Mouse (Mus musculus) embryonic facial prominence, embryonic 15.5 days (tissue): ENCODE data around the gene Naaladl1. TPM values are rescaled to one million over a fixed set of nuclear protein-coding genes. Genes with fewer than 3 reads are reported as not detected.
"Not testable (repeated sequence)": the region's sequence is repeated elsewhere in the genome, so short reads cannot be mapped to it uniquely, and the experiment has no call there.

Experiments used
- ATAC-seq: fragments of 200-750 bp; cut with Nextera tagmentation; 2 replicates; pipeline ENCODE4 v1.8.0; 2017; ENCODE audit warnings: low read depth, moderate TSS enrichment; ENCODE audit not compliant: insufficient number of reproducible peaks, low FRiP score, low TSS enrichment
- H3K27ac ChIP-seq: fragments of 300-500 bp; sonication (generic); replicated peaks from 2 replicates; pipeline ENCODE4 v1.5.1; 2015; ENCODE audit warnings: mild to moderate bottlenecking, inconsistent platforms
- H3K27me3 ChIP-seq: fragments of 300-500 bp; sonication (generic); 2 replicates; pipeline ENCODE4 v1.6.1; 2015; ENCODE audit warnings: inconsistent platforms
- H3K36me3 ChIP-seq: fragments of 300-500 bp; sonication (generic); 2 replicates; pipeline ENCODE4 v1.6.1; 2015; ENCODE audit warnings: mild to moderate bottlenecking, inconsistent platforms
- H3K4me1 ChIP-seq: fragments of 300-500 bp; sonication (generic); 2 replicates; pipeline ENCODE4 v1.6.1; 2015; ENCODE audit warnings: inconsistent platforms
- H3K4me2 ChIP-seq: fragments of 300-500 bp; sonication (generic); replicated peaks from 2 replicates; pipeline ENCODE4 v1.6.1; 2015; ENCODE audit warnings: mild to moderate bottlenecking, inconsistent platforms
- H3K4me3 ChIP-seq: fragments of 300-500 bp; sonication (generic); replicated peaks from 2 replicates; pipeline ENCODE4 v1.5.1; 2015; ENCODE audit warnings: mild to moderate bottlenecking, inconsistent platforms
- H3K9ac ChIP-seq: fragments of 300-500 bp; sonication (generic); 2 replicates; pipeline ENCODE4 v1.6.1; 2015; ENCODE audit warnings: inconsistent platforms
- H3K9me3 ChIP-seq: fragments of 300-500 bp; sonication (generic); replicated peaks from 2 replicates; pipeline ENCODE4 v1.6.1; 2016; ENCODE audit warnings: inconsistent platforms
- WGBS: fragments of 180-500 bp; shearing (Covaris S2); methylation state at CpG from one replicate; pipeline ENCODE4 v1.1.7; 2015; 5-methylcytosine and 5-hydroxymethylcytosine counted together
- polyA plus RNA-seq: library from polyadenylated mRNA; unstranded; fragments of >200 nt; fragmentation: Nextera tagmentation; extraction: Ambion mirVana; gene quantifications from 2 replicates; pipeline ENCODE4 v1.2.1, GENCODE M21; 2015

The Naaladl1 gene
- polyA plus RNA-seq, 1 experiment from 2014 or later = 0.25 TPM

GRCm38 (mm10) chr19:6117346-6117985 is 11.9 kb downstream of the Naaladl1 start:
- Histone ChIP-seq H3K4me3 (peak overlapping the region; percentile 73), H3K9me3 (no peaks in the 10 kb centered on the region), H3K4me2 (peak overlapping the region; percentile 82), H3K4me1 (peaks cover 25% of the 10 kb centered on the region), H3K9ac (peak overlapping the region; percentile 72), H3K36me3 (peaks cover 35% of the 10 kb centered on the region), H3K27me3 (no peaks in the 10 kb centered on the region), H3K27ac (peak overlapping the region; percentile 97)
- WGBS = 4% methylated on average over 32 of the region's 32 CpGs
- no peak; the same call in 1 of the 2 replicates for ATAC-seq

DNA sequence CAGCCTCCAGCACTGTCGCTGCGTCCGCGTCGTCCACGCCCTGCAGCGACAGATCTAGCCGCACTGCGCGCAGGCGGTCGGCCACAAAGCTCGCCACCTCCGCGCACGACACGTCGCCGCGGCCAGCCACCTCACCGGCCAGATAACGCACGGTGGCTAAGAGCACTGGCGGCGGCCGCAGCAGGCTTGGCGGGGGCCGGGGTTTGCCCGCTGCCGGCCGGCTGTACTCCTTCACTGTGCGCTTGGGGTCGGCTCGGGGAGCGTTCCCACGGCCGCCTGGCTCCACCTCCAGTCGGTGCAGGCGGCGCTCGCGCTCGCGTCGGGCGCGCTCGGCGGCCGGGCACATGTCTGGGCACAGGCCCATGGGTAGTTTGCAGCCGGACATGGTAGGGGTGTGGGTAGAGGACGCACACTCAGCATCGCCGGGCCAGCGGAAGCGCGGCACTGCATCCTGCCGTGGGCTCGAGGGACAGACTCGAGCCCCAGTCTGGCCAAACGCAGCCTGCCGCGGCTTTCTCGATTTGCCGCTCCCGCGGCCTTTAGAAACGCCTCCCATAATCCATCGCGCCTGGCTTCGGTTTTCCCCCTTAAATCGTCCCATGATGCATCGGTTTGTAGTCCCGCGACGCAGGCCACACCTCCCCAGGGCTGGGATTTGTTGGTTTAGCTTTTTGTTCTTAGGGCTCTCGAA is 12.5 kb downstream of the Naaladl1 start, which contains the start of gene Sac3d1:
Gene Sac3d1 (minus strand): TSS at position 665 of the 691 bp plus-strand sequence.
- peak within 1 kb of the TSS; percentile 97 for H3K27ac ChIP-seq
- H3K4me1 ChIP-seq = peaks cover 25% of the 10 kb centered on the region
- H3K9ac ChIP-seq = peak within 1 kb of the TSS; percentile 72
- peak within 1 kb of the TSS; percentile 82 for H3K4me2 ChIP-seq
- H3K9me3 ChIP-seq = no peaks in the 10 kb centered on the region
- peak within 1 kb of the TSS; percentile 73 for H3K4me3 ChIP-seq
- H3K27me3 ChIP-seq = no peaks in the 10 kb centered on the region
- H3K36me3 ChIP-seq = peaks cover 35% of the 10 kb centered on the region
- ATAC-seq = peak; percentile 87
- WGBS = under 1% methylated on average over 77 of the region's 77 CpGs

- Histone ChIP-seq H3K4me1 (peaks cover 25% of the 10 kb centered on the region), H3K27ac (peak overlapping the region; percentile 97), H3K9ac (peak overlapping the region; percentile 72), H3K4me2 (peak overlapping the region; percentile 82), H3K4me3 (peak overlapping the region; percentile 73), H3K36me3 (peaks cover 35% of the 10 kb centered on the region), H3K27me3 (no peaks in the 10 kb centered on the region), H3K9me3 (no peaks in the 10 kb centered on the region)
- peak; percentile 17; the same call in 1 of the 2 replicates for ATAC-seq
- WGBS = 2% methylated on average over 8 of the region's 8 CpGs
Observed at GRCm38 (mm10) chr19:6118677-6119185, 13.1 kb downstream of the Naaladl1 start.

DNA sequence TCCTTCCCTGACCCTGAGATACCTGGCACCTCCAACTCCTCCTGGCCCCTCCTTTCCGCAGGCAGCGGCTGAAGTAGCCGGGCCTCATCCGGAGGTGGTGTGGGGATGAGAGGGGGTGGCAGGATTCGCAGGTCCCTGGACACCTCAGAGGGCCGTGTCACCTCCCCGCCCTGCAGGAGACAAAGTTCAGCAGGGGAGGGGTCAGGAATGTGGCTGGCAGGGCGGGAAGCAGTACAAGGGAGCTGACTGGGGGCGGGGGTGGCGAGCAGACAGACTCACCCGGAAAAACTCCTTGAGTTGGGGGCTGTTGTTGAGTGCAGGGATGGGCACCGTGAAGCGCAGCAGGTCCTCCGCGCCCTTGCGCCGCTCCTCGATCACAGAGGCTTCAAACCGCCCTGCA is 16.2 kb downstream of the Naaladl1 start:
- H3K27ac ChIP-seq = no peak overlapping the region
- ATAC-seq = no peak
- H3K4me3 ChIP-seq = no peak overlapping the region
- WGBS = 44% methylated on average over 19 of the region's 19 CpGs
- H3K4me2 ChIP-seq = no peak overlapping the region
- H3K36me3 ChIP-seq = peaks cover 10% of the 10 kb centered on the region; the same call in 1 of the 2 replicates
- no peaks in the 10 kb centered on the region for H3K9me3 ChIP-seq
- peaks cover 19% of the 10 kb centered on the region for H3K4me1 ChIP-seq
- no peaks in the 10 kb centered on the region for H3K27me3 ChIP-seq
- H3K9ac ChIP-seq = no peak overlapping the region

GRCm38 (mm10) chr19:6123330-6123729 is 17.7 kb downstream of the Naaladl1 start:
- H3K9ac ChIP-seq = no peak overlapping the region
- H3K27ac ChIP-seq = no peak overlapping the region
- ATAC-seq = no peak
- peaks cover 11% of the 10 kb centered on the region for H3K4me1 ChIP-seq
- WGBS = 55% methylated on average over 8 of the region's 8 CpGs
- no peak overlapping the region for H3K4me2 ChIP-seq
- H3K27me3 ChIP-seq = no peaks in the 10 kb centered on the region
- no peak overlapping the region for H3K4me3 ChIP-seq
- H3K36me3 ChIP-seq = peaks cover 10% of the 10 kb centered on the region; the same call in 1 of the 2 replicates
- H3K9me3 ChIP-seq = no peaks in the 10 kb centered on the region

DNA sequence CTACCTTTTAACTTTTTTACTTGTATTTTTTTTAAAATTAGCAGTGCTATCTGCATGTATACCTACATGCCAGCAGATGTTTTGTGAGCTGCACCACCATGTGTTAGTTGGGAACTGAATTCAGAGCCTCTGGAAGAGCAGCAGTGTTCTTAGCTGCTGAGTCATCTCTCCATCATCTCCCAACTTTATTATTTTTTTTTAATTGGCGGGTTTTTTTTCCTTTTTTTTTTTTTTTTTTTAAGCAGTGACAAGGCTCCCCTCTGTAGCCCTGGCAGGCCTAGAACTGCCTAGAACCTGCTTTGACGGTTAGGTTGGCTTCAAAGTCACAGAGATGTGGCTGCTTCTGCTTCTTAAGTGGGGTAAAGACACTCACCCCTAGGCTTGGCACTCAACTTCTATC is 19.3 kb downstream of the Naaladl1 start:
- peaks cover 8% of the 10 kb centered on the region for H3K4me1 ChIP-seq
- 66% methylated on average over 2 of the region's 2 CpGs for WGBS
- no peak overlapping the region for H3K4me3 ChIP-seq
- ATAC-seq = no peak
- H3K36me3 ChIP-seq = peaks cover 10% of the 10 kb centered on the region; the same call in 1 of the 2 replicates
- no peaks in the 10 kb centered on the region for H3K9me3 ChIP-seq
- H3K27me3 ChIP-seq = no peaks in the 10 kb centered on the region
- H3K9ac ChIP-seq = no peak overlapping the region
- no peak overlapping the region for H3K4me2 ChIP-seq
- no peak overlapping the region for H3K27ac ChIP-seq

DNA sequence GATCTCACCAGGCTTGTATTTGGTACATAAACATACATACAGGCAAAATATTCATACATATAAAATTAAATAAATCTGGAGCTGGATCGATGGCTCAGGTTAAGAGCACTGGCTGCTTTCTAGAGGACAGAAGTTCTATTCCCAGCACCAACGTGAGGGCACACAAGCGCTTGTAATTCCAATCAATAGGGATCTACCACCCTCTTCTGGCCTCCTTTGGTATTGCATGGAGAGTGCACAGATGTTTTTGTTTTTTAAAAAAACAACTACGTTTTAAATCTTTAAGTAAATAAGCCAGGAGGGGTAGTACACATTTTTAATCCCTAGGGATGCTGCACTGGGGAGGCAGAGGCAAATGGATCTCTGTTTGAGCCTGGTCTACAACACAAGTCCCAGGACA is 20.7 kb downstream of the Naaladl1 start:
- 23% methylated on average over 4 of the region's 4 CpGs for WGBS
- H3K9ac ChIP-seq = no peak overlapping the region
- H3K36me3 ChIP-seq = peaks cover under 1% of the 10 kb centered on the region; the same call in 1 of the 2 replicates
- no peak for ATAC-seq
- H3K4me3 ChIP-seq = no peak overlapping the region
- no peak overlapping the region for H3K4me2 ChIP-seq
- H3K9me3 ChIP-seq = no peaks in the 10 kb centered on the region
- H3K4me1 ChIP-seq = peaks cover 8% of the 10 kb centered on the region
- H3K27ac ChIP-seq = no peak overlapping the region
- no peaks in the 10 kb centered on the region for H3K27me3 ChIP-seq

DNA sequence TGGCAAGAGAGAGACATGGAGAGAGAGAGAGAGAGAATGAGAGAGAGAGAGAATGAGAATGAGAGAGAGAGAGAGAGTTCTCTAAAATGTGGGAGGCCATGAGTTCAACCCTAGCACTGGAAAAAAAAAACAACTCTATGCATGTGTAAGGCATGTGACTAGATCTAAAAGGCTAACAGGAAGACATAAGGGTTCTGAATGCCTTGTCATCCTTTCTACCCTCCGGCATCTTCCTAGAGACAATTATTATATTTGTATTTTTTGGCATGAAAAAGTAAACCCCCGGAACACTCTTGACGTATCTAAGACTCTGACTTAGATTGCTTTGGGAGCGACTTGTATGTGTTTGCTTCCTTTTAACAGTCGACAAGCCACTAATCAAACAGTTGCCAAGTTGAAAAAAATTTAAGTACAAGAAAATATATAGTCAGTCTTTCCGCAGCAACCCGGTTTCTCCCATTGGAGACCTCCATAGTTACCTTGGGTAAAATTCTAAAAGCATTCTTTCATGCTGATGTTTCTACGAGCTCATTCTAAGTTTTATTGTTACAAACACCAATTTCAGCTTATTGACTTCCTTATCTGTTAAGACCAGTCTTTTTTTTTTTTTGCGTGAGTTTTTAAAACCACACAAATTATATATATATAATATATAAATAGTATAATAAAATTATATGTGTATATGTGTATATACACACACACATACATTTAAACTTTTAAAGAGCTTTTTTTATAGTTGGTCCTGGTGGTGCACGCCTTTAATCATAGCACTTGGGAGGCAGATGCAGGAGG is 21.4 kb downstream of the Naaladl1 start:
- no peaks in the 10 kb centered on the region for H3K27me3 ChIP-seq
- H3K4me3 ChIP-seq = peak overlapping the region; percentile 53
- no peaks in the 10 kb centered on the region for H3K36me3 ChIP-seq
- peaks cover 8% of the 10 kb centered on the region for H3K4me1 ChIP-seq
- ATAC-seq = no peak
- H3K9ac ChIP-seq = peak overlapping the region; percentile 18; the same call in 1 of the 2 replicates
- H3K27ac ChIP-seq = peak overlapping the region; percentile 89
- 69% methylated on average over 10 of the region's 10 CpGs for WGBS
- no peaks in the 10 kb centered on the region for H3K9me3 ChIP-seq
- peak overlapping the region; percentile 50 for H3K4me2 ChIP-seq

DNA sequence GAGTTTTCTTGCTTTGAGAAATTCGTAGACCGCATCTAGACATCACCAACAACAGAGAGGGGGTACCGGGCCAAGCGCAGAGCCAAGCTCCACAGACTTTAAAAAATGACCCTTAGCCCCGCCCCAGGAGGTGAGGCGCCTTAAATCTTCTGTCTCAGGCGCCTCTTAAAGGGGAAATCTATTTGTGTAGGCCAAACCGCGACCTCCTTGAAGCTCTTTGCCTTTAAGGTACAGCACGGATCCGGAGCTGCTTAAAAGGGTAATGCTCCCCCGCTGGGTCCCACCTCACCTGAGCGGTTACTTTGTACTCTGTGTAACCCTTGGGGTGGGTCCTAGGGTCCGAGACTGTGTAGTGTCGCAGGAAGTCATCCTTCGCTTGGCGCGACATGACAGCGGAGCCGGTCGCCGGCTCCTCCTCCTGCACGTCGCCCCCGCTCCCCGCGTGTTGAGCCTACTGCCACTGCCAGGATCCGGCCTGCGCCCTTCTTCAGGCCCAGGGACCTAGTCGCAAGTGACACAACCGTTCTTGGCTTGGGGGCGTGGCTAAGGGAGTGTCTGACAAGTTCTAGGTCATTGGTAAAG is 22.3 kb downstream of the Naaladl1 start, which contains the start of gene Snx15:
Gene Snx15 (minus strand): TSS at position 545 of the 582 bp plus-strand sequence.
- H3K9me3 ChIP-seq = no peaks in the 10 kb centered on the region
- peaks cover 8% of the 10 kb centered on the region for H3K4me1 ChIP-seq
- H3K27ac ChIP-seq = peak within 1 kb of the TSS; percentile 89
- peak within 1 kb of the TSS; percentile 18; the same call in 1 of the 2 replicates for H3K9ac ChIP-seq
- peak; percentile 93 for ATAC-seq
- WGBS = 0% methylated on average over 32 of the region's 32 CpGs
- H3K27me3 ChIP-seq = no peaks in the 10 kb centered on the region
- H3K36me3 ChIP-seq = no peaks in the 10 kb centered on the region
- peak within 1 kb of the TSS; percentile 50 for H3K4me2 ChIP-seq
- peak within 1 kb of the TSS; percentile 53 for H3K4me3 ChIP-seq

DNA sequence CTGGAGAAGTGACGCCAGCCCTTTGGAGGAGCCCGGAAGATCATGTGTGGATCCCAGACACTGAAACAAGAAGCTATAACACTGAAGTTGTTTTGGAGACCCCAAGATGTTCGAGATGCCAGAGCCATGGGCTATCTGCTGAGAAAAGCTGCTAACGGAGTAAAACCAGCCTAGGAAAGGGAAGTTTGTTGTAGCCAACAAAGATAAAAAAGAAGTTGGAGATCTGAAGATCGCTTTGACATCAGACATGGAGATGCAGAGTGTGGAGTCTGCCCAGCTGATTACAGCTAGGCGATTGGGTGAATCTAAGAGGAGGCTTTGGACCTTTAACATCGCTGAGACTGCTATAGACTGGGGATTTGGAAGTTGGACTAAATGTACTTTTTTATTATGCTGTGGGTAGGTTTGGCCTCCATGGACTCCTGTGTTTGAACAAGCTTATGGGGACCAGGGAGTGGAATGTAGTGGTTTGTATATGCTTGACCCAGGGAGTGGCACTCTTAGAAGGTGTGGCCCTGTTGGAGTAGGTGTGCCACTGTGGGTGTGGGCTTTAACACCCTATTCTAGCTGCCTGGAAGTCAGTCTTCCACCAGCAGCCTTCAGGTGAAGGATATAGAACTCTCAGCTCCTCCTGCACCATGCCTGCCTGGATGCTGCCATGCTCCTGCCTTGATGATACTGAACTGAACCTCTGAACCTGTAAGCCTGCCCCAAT is 25.0 kb downstream of the Naaladl1 start:
- WGBS = 74% methylated on average over 7 of the region's 7 CpGs
- not testable (repeated sequence) for H3K9me3 ChIP-seq, H3K9ac ChIP-seq, H3K27ac ChIP-seq, H3K4me2 ChIP-seq, H3K4me3 ChIP-seq, ATAC-seq, H3K27me3 ChIP-seq, H3K4me1 ChIP-seq
- peaks cover 11% of the 10 kb centered on the region for H3K36me3 ChIP-seq
